Comparison of ENCODE assay signal across 8 mouse cellular contexts in genomic region chr5:144223503-144223862, GRCm38 (mm10). TPM values are rescaled to one million over a fixed set of nuclear protein-coding genes. Genes with fewer than 3 reads are reported as not detected.
DNase-seq lines count a peak whose midpoint lies in the region; ATAC-seq lines count a peak whose summit lies in the region.

TSS of gene Tecpr1 (minus strand) at chr5:144223615.

- intact Hi-C loops in gastrocnemius, postnatal 14 days (cut with DNase I; ENCODE audit: low total_unique reads), result no loop called here
- intact Hi-C loops in left cerebral cortex, postnatal 10 days (cut with DNase I), result no loop called here

- ATAC-seq in inflammation-experienced regulatory T-cells, adult 6 months, result peak; percentile 82
- ATAC-seq in megakaryocyte-erythroid progenitor cell, adult 5-6 weeks (replicated peaks; ENCODE audit: low FRiP score, low TSS enrichment, poor library complexity, severe bottlenecking), result peak; percentile 98

- DNase-seq in adrenal gland, adult (ENCODE audit: inconsistent age in 2 of 2, low spot score in 1 of 2), result peak; percentile 97 to 98
- peak; percentile 96 for DNase-seq in embryo, embryonic 10.5 days (ENCODE audit: low spot score)
- DNase-seq in gastrocnemius, postnatal 14 days, result peak; percentile 95
- DNase-seq in left cerebral cortex, postnatal 10 days (ENCODE audit: extremely low spot score in 1 of 2, low spot score in 2 of 2), result peak; percentile 95 to 96
- DNase-seq in right cerebral cortex, postnatal 25 days, result peak; percentile 96
- peak; percentile 94 for DNase-seq in yolk sac, embryonic 10.5 days (ENCODE audit: low spot score)

RNA-seq across cellular contexts. Expression of gene Tecpr1, which starts in this region (rescaled TPM):
- 10 to 100 TPM; 13.9 to 17.8 TPM for total RNA-seq in gastrocnemius, postnatal 14 days (2021)
- 10 to 100 TPM; 74.3 to 93.5 (median 81.1) TPM for polyA plus RNA-seq in inflammation-experienced regulatory T-cells, adult 6 months (2017; shearing (Covaris generic))
- 10 to 100 TPM; 81.4 to 83.7 TPM for total RNA-seq in left cerebral cortex, postnatal 10 days (2021)
- total RNA-seq in megakaryocyte-erythroid progenitor cell, adult 5-6 weeks (2014; fragmentation: Nextera tagmentation), result 3.8 and 9.4 TPM in 2 replicates
- total RNA-seq in megakaryocyte-erythroid progenitor cell, adult 5-6 weeks (2017), result 1.7 and 5.1 TPM in 2 replicates

Comparison
In these comparisons a context has a peak if more than half of its experiments do, and no peak if none do; other contexts are left out.
1. Peak in every context shown above with its lines: DNase-seq and ATAC-seq.
2. RNA of gene Tecpr1 (total RNA-seq): 81.4 to 83.7 TPM in left cerebral cortex, postnatal 10 days; 13.9 to 17.8 TPM in gastrocnemius, postnatal 14 days and 1.7 to 9.4 TPM in megakaryocyte-erythroid progenitor cell, adult 5-6 weeks; every median in the first group is over 4 times any median in the second.